Comparison of ENCODE assay signal across 22 mouse cellular contexts in the genomic region with DNA sequence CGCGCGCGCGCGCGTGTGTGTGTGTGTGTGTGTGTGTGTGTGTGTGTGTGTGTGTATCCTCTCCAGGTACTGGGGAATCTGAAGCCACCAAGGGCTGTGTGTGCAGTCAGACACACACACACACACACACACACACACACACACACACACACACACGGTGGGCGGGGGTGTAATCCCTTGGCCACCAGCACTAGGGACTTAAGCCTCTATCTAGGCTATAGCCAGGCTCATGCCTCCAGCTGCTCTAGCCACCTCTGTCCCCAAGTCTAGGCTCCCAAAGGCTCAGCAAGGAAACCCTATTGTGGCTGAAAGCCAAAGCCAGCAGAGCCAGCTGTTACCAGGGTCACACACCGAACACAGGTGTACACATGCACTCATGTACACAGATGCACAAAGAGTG. TPM values are rescaled to one million over a fixed set of nuclear protein-coding genes. Genes with fewer than 3 reads are reported as not detected.
A peak's percentile ranks its signal among the peaks of the same experiment; 100 is the strongest.
DNase-seq lines count a peak whose midpoint lies in the region; ATAC-seq and TF ChIP-seq lines count a peak whose summit lies in the region.
"Had no signal": no experiment of that assay in that cellular context is flagged by ENCODE, and none has a peak within 500 bp of the region (broad histone marks: within the 10 kb centered on the region; RNA-seq: fewer than 3 reads in every experiment).

No protein-coding gene starts in this region.

- 0 out of 2 replicates have a peak, but pooled peaks have one; percentile 46 for ATAC-seq in hindbrain, embryonic 13.5 days (ENCODE audit: low FRiP score)
- ATAC-seq in hindbrain, postnatal 0 days, result no peak
- ATAC-seq in midbrain, embryonic 13.5 days, result 0 out of 2 replicates have a peak, but pooled peaks have one; percentile 9
- ATAC-seq in midbrain, embryonic 16.5 days, result no peak
- ATAC-seq in neural tube, embryonic 15.5 days (ENCODE audit: low FRiP score), result no peak

- peaks cover 12% of the 10 kb centered on the region for H3K4me1 ChIP-seq in hindbrain, embryonic 13.5 days (replicated peaks)
- H3K4me1 ChIP-seq in hindbrain, postnatal 0 days (ENCODE audit: insufficient read depth, low read length), result no peaks in the 10 kb centered on the region; the same call in 1 of the 2 replicates
- H3K4me1 ChIP-seq in midbrain, embryonic 13.5 days (replicated peaks), result peaks cover 12% of the 10 kb centered on the region
- H3K4me1 ChIP-seq in midbrain, embryonic 16.5 days (ENCODE audit: control insufficient read depth, insufficient read depth, low read length), result no peaks in the 10 kb centered on the region
- H3K4me1 ChIP-seq in neural tube, embryonic 15.5 days, result peaks cover under 1% of the 10 kb centered on the region; the same call in 1 of the 2 replicates
- H3K4me1 ChIP-seq: embryonic facial prominence, embryonic 12.5 days; heart, embryonic 15.5 days had no signal

- no peak overlapping the region for H3K4me2 ChIP-seq in hindbrain, embryonic 13.5 days
- H3K4me2 ChIP-seq in hindbrain, postnatal 0 days (ENCODE audit: low read depth, low read length), result no peak overlapping the region
- H3K4me2 ChIP-seq in midbrain, embryonic 13.5 days (replicated peaks), result no peak overlapping the region
- no peak overlapping the region for H3K4me2 ChIP-seq in midbrain, embryonic 16.5 days (ENCODE audit: low read length)
- H3K4me2 ChIP-seq in neural tube, embryonic 15.5 days, result no peak overlapping the region
- H3K4me2 ChIP-seq: embryonic facial prominence, embryonic 12.5 days; forebrain, embryonic 15.5 days; heart, embryonic 11.5 days; heart, embryonic 15.5 days; hindbrain, embryonic 15.5 days had no signal

- no peak for TF ChIP-seq CTCF in hindbrain, postnatal 0 days (IDR thresholded peaks at IDR 0.05; ENCODE audit: low read depth)
- TF ChIP-seq CTCF in gastrocnemius, adult 2 months (IDR thresholded peaks at IDR 0.05), result no peak

- no peaks in the 10 kb centered on the region for H3K27me3 ChIP-seq in hindbrain, embryonic 13.5 days
- no peaks in the 10 kb centered on the region for H3K27me3 ChIP-seq in hindbrain, postnatal 0 days (ENCODE audit: insufficient read depth, low read length)
- H3K27me3 ChIP-seq in midbrain, embryonic 13.5 days, result no peaks in the 10 kb centered on the region
- H3K27me3 ChIP-seq in midbrain, embryonic 16.5 days (ENCODE audit: control insufficient read depth, insufficient read depth, low read depth, low read length), result no peaks in the 10 kb centered on the region
- H3K27me3 ChIP-seq in neural tube, embryonic 15.5 days (replicated peaks), result no peaks in the 10 kb centered on the region
- H3K27me3 ChIP-seq: embryonic facial prominence, embryonic 12.5 days; forebrain, embryonic 15.5 days; hindbrain, embryonic 15.5 days had no signal

- H3K4me3 ChIP-seq in hindbrain, embryonic 13.5 days, result no peak overlapping the region
- H3K4me3 ChIP-seq in hindbrain, postnatal 0 days (ENCODE audit: low read length), result no peak overlapping the region
- no peak overlapping the region for H3K4me3 ChIP-seq in midbrain, embryonic 13.5 days (replicated peaks)
- H3K4me3 ChIP-seq in midbrain, embryonic 16.5 days (ENCODE audit: low read depth, low read length), result no peak overlapping the region
- H3K4me3 ChIP-seq in neural tube, embryonic 15.5 days (replicated peaks), result no peak overlapping the region
- H3K4me3 ChIP-seq in gastrocnemius, adult 2 months, result no peak overlapping the region
- H3K4me3 ChIP-seq: embryonic facial prominence, embryonic 12.5 days; forebrain, embryonic 15.5 days; heart, adult 2 months; heart, embryonic 15.5 days; hindbrain, embryonic 15.5 days had no signal

- no peak for DNase-seq in hindbrain, postnatal 0 days (ENCODE audit: low spot score)
- DNase-seq in retina, postnatal 7 days (ENCODE audit: low read depth, low spot score), result peak; percentile 74
- DNase-seq in gastrocnemius, adult 2 months, result no peak
- DNase-seq: adrenal gland, adult 8-10 months; adrenal gland, postnatal 36 days; cerebellum, adult 11 months; cerebellum, adult 8-10 months; cerebellum, postnatal 14 days; embryo, embryonic 11 days; gastrocnemius, postnatal 14 days; heart, adult 2 months; heart, postnatal 14 days had no signal

- 0 out of 2 replicates have a peak overlapping the region, but pooled peaks have one; percentile 19 for H3K9ac ChIP-seq in hindbrain, embryonic 13.5 days
- no peak overlapping the region for H3K9ac ChIP-seq in hindbrain, postnatal 0 days (replicated peaks; ENCODE audit: low read length)
- H3K9ac ChIP-seq in midbrain, embryonic 13.5 days (replicated peaks), result no peak overlapping the region
- H3K9ac ChIP-seq in midbrain, embryonic 16.5 days (ENCODE audit: low read depth, low read length), result no peak overlapping the region
- H3K9ac ChIP-seq in neural tube, embryonic 15.5 days (replicated peaks), result no peak overlapping the region
- H3K9ac ChIP-seq: embryonic facial prominence, embryonic 12.5 days; forebrain, embryonic 15.5 days; heart, embryonic 15.5 days; hindbrain, embryonic 15.5 days had no signal

- H3K9me3 ChIP-seq in hindbrain, embryonic 13.5 days, result no peaks in the 10 kb centered on the region
- no peaks in the 10 kb centered on the region for H3K9me3 ChIP-seq in hindbrain, postnatal 0 days (ENCODE audit: low read length)
- no peaks in the 10 kb centered on the region for H3K9me3 ChIP-seq in midbrain, embryonic 13.5 days
- H3K9me3 ChIP-seq in midbrain, embryonic 16.5 days (replicated peaks; ENCODE audit: control insufficient read depth, low read length, poor library complexity, severe bottlenecking), result no peaks in the 10 kb centered on the region
- H3K9me3 ChIP-seq in neural tube, embryonic 15.5 days (replicated peaks), result no peaks in the 10 kb centered on the region
- H3K9me3 ChIP-seq: embryonic facial prominence, embryonic 12.5 days; forebrain, embryonic 15.5 days; heart, embryonic 15.5 days; hindbrain, embryonic 15.5 days had no signal

- 59% methylated on average over 3 of the region's 10 CpGs for WGBS in hindbrain, embryonic 13.5 days
- 86% methylated on average over 10 of the region's 10 CpGs for WGBS in hindbrain, postnatal 0 days
- 77% methylated on average over 7 of the region's 10 CpGs for WGBS in midbrain, embryonic 13.5 days
- WGBS in midbrain, embryonic 16.5 days, result 76% methylated on average over 1 of the region's 10 CpGs
- 75% methylated on average over 3 of the region's 10 CpGs for WGBS in neural tube, embryonic 15.5 days

- intact Hi-C loops in gastrocnemius, adult 2 months (cut with DNase I), result no loop called here

- no peaks in the 10 kb centered on the region for H3K36me3 ChIP-seq in hindbrain, embryonic 13.5 days
- H3K36me3 ChIP-seq in hindbrain, postnatal 0 days (ENCODE audit: insufficient read depth, low read length), result no peaks in the 10 kb centered on the region
- no peaks in the 10 kb centered on the region for H3K36me3 ChIP-seq in midbrain, embryonic 13.5 days
- H3K36me3 ChIP-seq in midbrain, embryonic 16.5 days (ENCODE audit: control insufficient read depth, insufficient read depth, low read length), result no peaks in the 10 kb centered on the region
- no peaks in the 10 kb centered on the region for H3K36me3 ChIP-seq in neural tube, embryonic 15.5 days
- H3K36me3 ChIP-seq: embryonic facial prominence, embryonic 12.5 days; forebrain, embryonic 15.5 days; heart, embryonic 15.5 days; hindbrain, embryonic 15.5 days had no signal

- peak overlapping the region; percentile 26 for H3K27ac ChIP-seq in hindbrain, embryonic 13.5 days
- no peak overlapping the region for H3K27ac ChIP-seq in hindbrain, postnatal 0 days
- no peak overlapping the region for H3K27ac ChIP-seq in midbrain, embryonic 13.5 days
- H3K27ac ChIP-seq in midbrain, embryonic 16.5 days (ENCODE audit: low read length), result no peak overlapping the region
- H3K27ac ChIP-seq in neural tube, embryonic 15.5 days (replicated peaks), result 0 out of 2 replicates have a peak overlapping the region, but pooled peaks have one; percentile 23
- no peak overlapping the region for H3K27ac ChIP-seq in gastrocnemius, adult 2 months
- H3K27ac ChIP-seq: embryonic facial prominence, embryonic 12.5 days; heart, adult 2 months; heart, embryonic 15.5 days; hindbrain, embryonic 15.5 days had no signal

RNA-seq across cellular contexts. Expression of a gene that starts 24.3 kb away (rescaled TPM):
- 4.6 and 5.0 TPM in 2 replicates for polyA plus RNA-seq in hindbrain, embryonic 13.5 days (2015; fragmentation: Nextera tagmentation; extraction: Ambion mirVana)
- total RNA-seq in hindbrain, postnatal 0 days (2014; rRNA removed), result 40.9 and 43.1 TPM in 2 replicates
- polyA plus RNA-seq in hindbrain, postnatal 0 days (2015; fragmentation: Nextera tagmentation; extraction: Ambion mirVana), result 8.4 and 9.1 TPM in 2 replicates
- polyA plus RNA-seq in midbrain, embryonic 13.5 days (2015; fragmentation: Nextera tagmentation; extraction: Ambion mirVana), result 3.0 and 3.3 TPM in 2 replicates
- polyA plus RNA-seq in midbrain, embryonic 16.5 days (2015; fragmentation: Nextera tagmentation; extraction: Ambion mirVana), result 9.6 and 12.6 TPM in 2 replicates
- 9.8 and 10.6 TPM in 2 replicates for polyA plus RNA-seq in neural tube, embryonic 15.5 days (2015; fragmentation: Nextera tagmentation; extraction: Ambion mirVana)
- under 1 TPM in 1 of 2 experiments, not detected in 1; 0.03 TPM for total RNA-seq in gastrocnemius, adult 2 months (2021)
- total RNA-seq: common myeloid progenitor, adult 5-6 weeks had no signal
- polyA plus RNA-seq: heart, embryonic 11.5 days had no signal

RNA-seq across cellular contexts. Expression of a gene that starts 30.4 kb away (rescaled TPM):
- 36.7 and 40.1 TPM in 2 replicates for polyA plus RNA-seq in hindbrain, embryonic 13.5 days (2015; fragmentation: Nextera tagmentation; extraction: Ambion mirVana)
- total RNA-seq in hindbrain, postnatal 0 days (2014; rRNA removed), result 12.7 and 15.2 TPM in 2 replicates
- 16.6 and 17.9 TPM in 2 replicates for polyA plus RNA-seq in hindbrain, postnatal 0 days (2015; fragmentation: Nextera tagmentation; extraction: Ambion mirVana)
- 83.0 and 93.7 TPM in 2 replicates for polyA plus RNA-seq in midbrain, embryonic 13.5 days (2015; fragmentation: Nextera tagmentation; extraction: Ambion mirVana)
- polyA plus RNA-seq in midbrain, embryonic 16.5 days (2015; fragmentation: Nextera tagmentation; extraction: Ambion mirVana), result 13.5 and 19.7 TPM in 2 replicates
- 14.5 and 22.6 TPM in 2 replicates for polyA plus RNA-seq in neural tube, embryonic 15.5 days (2015; fragmentation: Nextera tagmentation; extraction: Ambion mirVana)
- 1 to 10 TPM; 2.6 to 3.1 TPM for total RNA-seq in gastrocnemius, adult 2 months (2021)

Comparison
In these comparisons a context has a peak if more than half of its experiments do, and no peak if none do; other contexts are left out.
1. ATAC-seq: peak in hindbrain, embryonic 13.5 days (single experiment) and midbrain, embryonic 13.5 days (single experiment); none in hindbrain, postnatal 0 days (single experiment), midbrain, embryonic 16.5 days (single experiment) and neural tube, embryonic 15.5 days (single experiment).
2. H3K27ac ChIP-seq: peak in hindbrain, embryonic 13.5 days (single experiment) and neural tube, embryonic 15.5 days (single experiment); none in hindbrain, postnatal 0 days (single experiment), midbrain, embryonic 13.5 days (single experiment), midbrain, embryonic 16.5 days (single experiment) and gastrocnemius, adult 2 months (single experiment).